27 mouse cellular contexts compared by ENCODE assay signal in the genomic region with DNA sequence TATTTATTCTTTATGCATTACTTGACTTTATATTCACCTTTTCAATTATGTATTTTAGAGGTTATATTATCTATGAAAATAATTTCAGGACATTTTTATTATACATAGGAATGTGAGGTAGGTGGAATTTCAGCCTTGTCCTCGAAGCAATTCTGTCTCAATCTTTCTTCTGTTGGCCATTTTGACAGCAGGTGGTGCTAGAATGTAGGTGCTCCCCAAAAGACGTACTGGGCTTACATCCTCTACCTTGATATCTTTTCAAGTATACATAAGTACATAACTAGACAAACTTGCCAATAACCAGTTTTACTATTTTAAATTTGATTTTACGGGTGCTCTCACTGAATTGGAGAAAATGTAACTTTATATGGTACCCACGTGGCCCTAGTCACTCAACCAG. TPM values are rescaled to one million over a fixed set of nuclear protein-coding genes. Genes with fewer than 3 reads are reported as not detected.
DNase-seq lines count a peak whose midpoint lies in the region; ATAC-seq and TF ChIP-seq lines count a peak whose summit lies in the region.
"Had no signal": no experiment of that assay in that cellular context is flagged by ENCODE, and none has a peak within 500 bp of the region (broad histone marks: within the 10 kb centered on the region; RNA-seq: fewer than 3 reads in every experiment).

No protein-coding gene starts in this region.

- no peak overlapping the region for H3K9ac ChIP-seq in kidney, postnatal 0 days (ENCODE audit: low read depth, low read length)
- no peak overlapping the region for H3K9ac ChIP-seq in lung, postnatal 0 days (replicated peaks; ENCODE audit: low read depth)
- H3K9ac ChIP-seq: embryonic facial prominence, embryonic 13.5 days; forebrain, embryonic 12.5 days; limb, embryonic 15.5 days; lung, embryonic 15.5 days; neural tube, embryonic 15.5 days had no signal

- intact Hi-C loops in gastrocnemius, adult 2 months (cut with DNase I) = no loop called here

- no peak for TF ChIP-seq EP300 in lung, postnatal 0 days (IDR thresholded peaks at IDR 0.05)

- no peaks in the 10 kb centered on the region for H3K27me3 ChIP-seq in kidney, postnatal 0 days (ENCODE audit: insufficient read depth, low read length)
- no peaks in the 10 kb centered on the region for H3K27me3 ChIP-seq in lung, postnatal 0 days (replicated peaks; ENCODE audit: insufficient read depth, low read length)
- H3K27me3 ChIP-seq: embryonic facial prominence, embryonic 13.5 days; forebrain, embryonic 12.5 days; limb, embryonic 15.5 days; lung, embryonic 15.5 days; neural tube, embryonic 15.5 days had no signal

- WGBS in kidney, postnatal 0 days = 80% methylated on average over 4 of the region's 4 CpGs
- WGBS in lung, postnatal 0 days = 64% methylated on average over 4 of the region's 4 CpGs

- H3K9me3 ChIP-seq in kidney, postnatal 0 days (replicated peaks; ENCODE audit: low read length) = no peaks in the 10 kb centered on the region
- H3K9me3 ChIP-seq in lung, postnatal 0 days (ENCODE audit: low read length) = no peaks in the 10 kb centered on the region
- H3K9me3 ChIP-seq: embryonic facial prominence, embryonic 13.5 days; forebrain, embryonic 12.5 days; G1E; limb, embryonic 15.5 days; lung, embryonic 15.5 days; midbrain, embryonic 10.5 days; neural tube, embryonic 15.5 days had no signal

- H3K4me2 ChIP-seq in kidney, postnatal 0 days (ENCODE audit: low read length) = no peak overlapping the region
- no peak overlapping the region for H3K4me2 ChIP-seq in lung, postnatal 0 days (replicated peaks; ENCODE audit: low read depth, low read length)
- H3K4me2 ChIP-seq: embryonic facial prominence, embryonic 13.5 days; forebrain, embryonic 12.5 days; heart, embryonic 11.5 days; limb, embryonic 15.5 days; lung, embryonic 15.5 days; neural tube, embryonic 15.5 days had no signal

- ATAC-seq in kidney, postnatal 0 days (replicated peaks; ENCODE audit: low FRiP score, low read depth) = no peak
- no peak for ATAC-seq in lung, postnatal 0 days
- ATAC-seq: hindbrain, postnatal 0 days had no signal

- H3K4me1 ChIP-seq in kidney, postnatal 0 days (replicated peaks; ENCODE audit: insufficient read depth, low read length) = no peaks in the 10 kb centered on the region
- no peaks in the 10 kb centered on the region for H3K4me1 ChIP-seq in lung, postnatal 0 days (ENCODE audit: insufficient read depth, low read depth, low read length)
- H3K4me1 ChIP-seq: embryonic facial prominence, embryonic 13.5 days; forebrain, embryonic 12.5 days; limb, embryonic 15.5 days; lung, embryonic 15.5 days; midbrain, embryonic 10.5 days; neural tube, embryonic 15.5 days had no signal

- no peak overlapping the region for H3K4me3 ChIP-seq in gastrocnemius, adult 2 months
- H3K4me3 ChIP-seq in kidney, postnatal 0 days (replicated peaks; ENCODE audit: low read depth, low read length) = no peak overlapping the region
- H3K4me3 ChIP-seq in lung, postnatal 0 days (ENCODE audit: low read depth, low read length) = no peak overlapping the region
- H3K4me3 ChIP-seq: embryonic facial prominence, embryonic 13.5 days; erythroblast, embryonic 14.5 days; forebrain, embryonic 12.5 days; limb, embryonic 15.5 days; lung, embryonic 15.5 days; midbrain, embryonic 10.5 days; neural tube, embryonic 15.5 days had no signal

- no peak for DNase-seq in gastrocnemius, adult 2 months
- no peak for DNase-seq in gastrocnemius, postnatal 4 days (ENCODE audit: low spot score in 2 of 2)
- no peak for DNase-seq in kidney, postnatal 0 days (ENCODE audit: low spot score)
- no peak for DNase-seq in kidney, postnatal 4 days
- DNase-seq in lung, postnatal 0 days (ENCODE audit: low spot score) = no peak
- DNase-seq in lung, adult 18-20 months = no peak
- no peak for DNase-seq in spleen, adult 18-20 months
- DNase-seq: adrenal gland, postnatal 10 days; cerebellum, adult 8-10 months; cerebellum, postnatal 36 days; embryo, embryonic 11 days; gastrocnemius, postnatal 36 days; heart, postnatal 10 days; kidney, adult 11 months; thymus, adult 2 months; thymus, postnatal 4 days had no signal

- H3K27ac ChIP-seq in gastrocnemius, adult 2 months = no peak overlapping the region
- no peak overlapping the region for H3K27ac ChIP-seq in kidney, postnatal 0 days
- no peak overlapping the region for H3K27ac ChIP-seq in lung, postnatal 0 days (ENCODE audit: low read length)
- H3K27ac ChIP-seq: embryonic facial prominence, embryonic 13.5 days; forebrain, embryonic 12.5 days; hindbrain, postnatal 0 days; limb, embryonic 15.5 days; lung, embryonic 15.5 days; midbrain, embryonic 10.5 days; neural tube, embryonic 15.5 days had no signal

- peak; percentile 19; the same call in 1 of the 2 replicates for TF ChIP-seq CTCF in gastrocnemius, adult 2 months (IDR thresholded peaks at IDR 0.05)
- peak; percentile 42; the same call in 1 of the 2 replicates for TF ChIP-seq CTCF in kidney, postnatal 0 days (IDR thresholded peaks at IDR 0.05; ENCODE audit: low read depth)
- TF ChIP-seq CTCF in lung, postnatal 0 days (IDR thresholded peaks at IDR 0.05) = peak; percentile 43

- H3K36me3 ChIP-seq in kidney, postnatal 0 days (ENCODE audit: insufficient read depth, low read length) = no peaks in the 10 kb centered on the region
- H3K36me3 ChIP-seq in lung, postnatal 0 days (ENCODE audit: insufficient read depth, low read length) = no peaks in the 10 kb centered on the region
- H3K36me3 ChIP-seq: embryonic facial prominence, embryonic 13.5 days; forebrain, embryonic 12.5 days; G1E; limb, embryonic 15.5 days; lung, embryonic 15.5 days; midbrain, embryonic 10.5 days; neural tube, embryonic 15.5 days had no signal

RNA-seq across cellular contexts. Expression of gene Klhl31, which starts 48.6 kb away (rescaled TPM):
- 100 to 1,000 TPM; 491 to 601 TPM for total RNA-seq in gastrocnemius, adult 2 months (2021)
- total RNA-seq in gastrocnemius, postnatal 4 days (2021) = 100 to 1,000 TPM; 203 to 249 TPM
- 0.49 and 0.56 TPM in 2 replicates for polyA plus RNA-seq in kidney, postnatal 0 days (2015; fragmentation: Nextera tagmentation; extraction: Ambion mirVana)
- polyA plus RNA-seq in lung, postnatal 0 days (2015; fragmentation: Nextera tagmentation; extraction: Ambion mirVana) = 0.32 and 0.36 TPM in 2 replicates
- total RNA-seq: left cerebral cortex, postnatal 36 days had no signal
- polyA plus RNA-seq: erythroblast, embryonic 14.5 days; G1E had no signal
